Mouse (Mus musculus) small intestine, adult 10 weeks (tissue): ENCODE measurements around the gene Szrd1. TPM values are rescaled to one million over a fixed set of nuclear protein-coding genes. Genes with fewer than 3 reads are reported as not detected.

Experiments
- polyA plus RNA-seq: library from polyadenylated mRNA; stranded (reverse); fragments of 350-450 nt; fragmentation: Illumina TruSeq; extraction: RNeasy Lipid Tissue Mini Kit (QIAGEN cat#74804); gene quantifications from one replicate; pipeline ENCODE4 v1.2.3, GENCODE M21; 2014; ENCODE audit warnings: low replicate concordance

Gene Szrd1
- 16.2 TPM for polyA plus RNA-seq

DNA sequence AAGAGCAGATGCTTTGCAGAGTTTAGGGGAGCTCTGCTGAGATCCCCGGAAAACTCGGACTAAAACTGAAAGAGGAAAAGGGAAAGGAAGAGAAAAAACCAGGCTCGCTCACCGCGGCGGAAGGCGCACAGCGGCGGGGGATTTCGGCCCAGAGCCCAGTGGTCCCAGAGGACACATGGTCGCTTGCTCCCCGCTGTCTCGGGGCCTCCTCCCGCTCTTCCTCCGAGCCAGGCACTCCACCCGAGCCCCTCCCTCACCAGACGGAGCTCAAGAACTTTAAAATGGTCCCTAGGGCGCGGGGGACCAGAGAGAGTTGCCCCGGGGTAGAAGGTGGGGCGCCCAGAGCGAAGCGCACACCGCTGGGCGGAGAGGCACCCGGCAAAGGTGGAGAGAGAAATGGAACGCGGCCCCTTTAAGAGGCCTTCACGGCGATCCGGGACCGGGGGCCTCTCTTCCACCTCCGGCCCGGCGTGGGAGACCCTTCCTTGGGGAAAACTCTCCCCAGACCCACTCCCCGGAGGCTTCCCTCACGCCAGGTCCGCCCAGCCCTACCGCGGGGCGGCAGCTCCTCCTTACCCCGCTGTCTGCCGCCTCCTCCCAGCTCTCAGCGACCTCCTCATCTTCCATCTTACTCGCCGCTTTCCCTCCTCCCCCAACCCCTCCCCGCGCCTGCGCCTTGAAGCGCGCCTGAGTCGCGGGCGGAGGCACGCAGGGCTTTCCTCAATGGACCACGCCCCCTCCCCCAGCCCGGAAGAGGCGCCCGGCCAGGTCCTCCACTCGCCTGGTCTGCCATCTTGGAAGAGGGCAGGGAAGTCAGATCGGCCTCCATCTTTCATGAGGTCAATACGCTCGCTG, at the start of gene Szrd1:
TSS of gene Szrd1 (minus strand) at position 660 of the 855 bp plus-strand sequence.

DNA sequence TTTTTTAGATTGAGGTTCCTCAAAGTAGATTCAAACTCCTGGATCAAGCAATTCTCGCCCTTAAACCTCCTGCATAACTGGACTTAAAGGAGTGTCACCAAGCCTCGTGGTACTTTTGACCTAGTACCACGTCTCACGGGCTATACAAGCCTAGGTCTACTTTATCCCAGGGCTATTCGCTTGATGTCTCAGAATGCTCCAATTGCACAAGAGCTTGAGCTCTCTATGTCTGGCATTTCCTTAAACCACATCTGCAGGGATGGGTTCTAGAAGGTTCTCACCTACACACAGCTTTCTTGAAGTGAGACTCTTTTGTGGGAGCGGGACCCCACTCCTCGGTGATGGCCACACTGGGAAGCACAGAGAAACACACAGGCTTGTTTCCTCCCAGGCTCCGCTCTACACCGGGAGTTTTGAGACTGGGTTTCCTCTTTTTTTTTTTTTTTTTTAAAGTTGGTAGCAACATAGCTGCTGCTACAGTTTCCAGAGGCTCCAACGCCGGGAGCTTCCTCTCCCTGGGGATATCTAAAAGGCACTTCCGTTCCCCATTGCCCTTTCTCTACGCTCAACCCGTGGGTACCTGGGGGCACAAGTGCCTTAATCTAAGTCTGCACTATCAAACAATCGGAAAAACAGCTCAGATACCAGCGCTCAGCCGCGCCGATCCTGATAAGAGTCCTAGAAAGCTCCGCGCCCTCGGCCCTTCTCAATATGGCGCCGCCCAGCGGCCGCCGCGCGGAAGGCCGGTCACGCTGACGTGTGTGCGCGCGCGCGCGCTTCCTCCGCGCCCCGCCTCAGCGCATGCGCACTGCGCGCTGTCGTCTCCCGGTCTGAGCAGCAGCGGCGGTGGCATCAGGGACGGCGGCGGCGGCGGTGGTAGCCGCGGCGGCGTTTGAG, 7.8 kb upstream of the Szrd1 start, which contains the start of gene Fbxo42:
TSS of gene Fbxo42 (plus strand) at position 802 of the 897 bp plus-strand sequence.

DNA sequence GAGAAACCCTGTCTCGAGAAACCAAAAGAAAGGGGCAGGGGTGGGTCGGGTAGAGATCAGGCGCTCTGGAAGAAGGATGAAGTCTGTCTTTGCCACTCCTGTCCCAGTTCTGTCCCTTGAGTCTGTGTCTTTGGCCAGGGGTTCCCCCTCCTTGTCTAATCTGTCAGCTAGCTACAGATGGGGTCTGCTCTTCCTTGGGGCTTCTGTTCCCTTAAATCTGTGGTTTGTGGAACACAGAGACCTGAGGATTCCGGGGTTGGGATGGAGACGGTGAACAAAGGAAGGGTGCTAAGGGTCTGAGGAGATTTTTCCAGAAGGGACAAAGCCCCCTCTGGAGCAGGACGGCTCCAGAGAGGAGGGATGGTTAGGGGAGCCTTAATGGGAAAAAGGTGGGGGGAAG, 51.5 kb downstream of the Szrd1 start, which contains the start of gene Spata21:
TSS of gene Spata21 (plus strand) at position 301 of the 400 bp plus-strand sequence.

DNA sequence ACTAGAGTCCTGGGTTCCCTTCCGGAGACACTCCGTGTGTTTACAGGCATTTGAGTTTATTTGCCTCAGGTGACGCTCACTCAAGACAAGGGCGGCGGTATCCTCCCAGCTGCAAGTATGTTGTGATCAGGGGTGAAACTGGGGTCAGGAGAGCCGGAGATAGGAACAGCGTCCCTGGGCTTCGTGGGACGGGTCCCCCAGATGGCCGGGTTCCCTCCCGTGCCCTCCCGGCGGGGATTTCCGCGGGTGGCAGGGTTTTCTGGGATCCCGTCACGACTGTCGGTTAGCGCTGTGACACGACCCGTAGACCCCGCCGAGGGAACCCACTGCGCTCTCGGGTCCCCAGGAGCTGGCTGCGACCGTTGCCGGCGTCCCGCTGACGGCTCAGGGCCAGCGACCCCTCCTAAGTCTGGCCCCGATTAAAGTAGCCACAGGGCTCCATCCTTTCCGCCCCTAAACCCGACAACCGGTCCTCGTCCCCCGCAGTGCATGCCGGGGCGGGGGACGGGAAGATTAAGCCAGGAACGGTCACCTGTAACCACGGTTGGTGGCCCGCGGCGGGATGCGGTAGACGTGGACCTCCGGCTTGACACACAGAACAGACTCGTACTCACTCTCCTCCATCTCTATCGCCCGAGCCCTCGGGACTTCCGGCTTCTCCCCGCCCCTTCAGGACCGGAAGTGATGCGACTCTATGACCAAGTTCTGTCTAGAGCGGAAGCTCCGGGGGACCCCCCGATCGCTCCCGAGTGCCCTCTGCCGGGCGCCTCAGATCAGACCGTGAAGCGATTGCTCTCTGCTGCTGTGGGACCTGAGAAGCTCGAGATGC, 61.7 kb downstream of the Szrd1 start, which contains the start of gene Necap2:
TSS of gene Necap2 (minus strand) at position 677 of the 829 bp plus-strand sequence.

Other genes starting within 250 kb of the Szrd1 start
- gene Padi2, start 233.4 kb downstream of the Szrd1 start, polyA plus RNA-seq: 0.63 TPM
- 90.7 TPM for gene Sdhb, start 178.6 kb downstream of the Szrd1 start, polyA plus RNA-seq
- 0.15 TPM for gene Atp13a2, start 152.9 kb downstream of the Szrd1 start, polyA plus RNA-seq
- not detected for gene Mfap2, start 129.4 kb downstream of the Szrd1 start, polyA plus RNA-seq
- not detected for gene Crocc, start 79.2 kb downstream of the Szrd1 start, polyA plus RNA-seq
- gene Necap2, start 61.4 kb downstream of the Szrd1 start, polyA plus RNA-seq: 6.0 TPM
- not detected for gene Spata21, start 51.4 kb downstream of the Szrd1 start, polyA plus RNA-seq
- 5.8 TPM for gene Fbxo42, start 8.1 kb upstream of the Szrd1 start, polyA plus RNA-seq
- not detected for gene Rsg1, start 74.2 kb upstream of the Szrd1 start, polyA plus RNA-seq
- 1.4 TPM for gene Arhgef19, start 99.7 kb upstream of the Szrd1 start, polyA plus RNA-seq
- 1.7 TPM for gene Epha2, start 161.5 kb upstream of the Szrd1 start, polyA plus RNA-seq
- not detected for gene Fam131c, start 228.4 kb upstream of the Szrd1 start, polyA plus RNA-seq